Mouse (Mus musculus): Measurements from ENCODE around the gene Samd14.

DNA sequence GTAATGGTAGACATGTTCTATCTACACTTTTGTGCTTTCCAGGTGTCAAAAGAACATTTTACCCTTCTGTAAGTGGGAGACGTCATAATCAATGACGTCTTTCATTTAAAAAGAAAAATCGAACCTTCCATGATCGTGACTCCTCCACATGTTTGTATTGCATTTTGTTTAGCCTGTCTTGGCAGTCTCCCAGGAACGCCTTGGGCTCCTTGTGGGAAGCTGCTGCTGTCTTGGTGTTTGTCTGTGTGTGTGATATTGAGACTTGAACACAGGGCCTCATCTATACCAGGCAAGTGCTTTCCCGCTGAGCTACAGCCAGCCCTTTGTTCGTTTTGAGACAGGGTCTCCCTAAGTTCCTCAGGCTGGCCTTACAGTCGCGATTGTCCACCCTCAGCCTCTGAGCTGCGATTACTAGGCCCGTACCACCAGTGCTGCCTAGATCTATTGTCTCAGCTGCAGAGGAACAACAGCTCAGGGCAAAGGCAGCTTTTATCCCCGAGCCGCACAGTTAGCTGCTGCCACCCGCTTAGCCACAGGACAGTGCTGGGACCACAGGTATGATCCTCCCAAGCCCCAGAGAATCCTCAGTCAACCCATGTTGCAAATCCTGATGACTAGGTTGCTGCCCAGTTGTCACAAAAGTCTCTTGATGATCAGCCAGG lies 28.6 kb downstream of the Samd14 start:
- TF ChIP-seq CTCF (IDR thresholded peaks at IDR 0.05; ENCODE audit: borderline replicate concordance, control insufficient read depth, extremely low read depth, insufficient read depth, low read length, poor library complexity) (no peak), POLR2A (IDR thresholded peaks at IDR 0.05; ENCODE audit: control insufficient read depth, extremely low read depth, insufficient read depth, low read length, poor library complexity) (no peak)

Data from thymus, adult 2 months (tissue).